Mouse (Mus musculus) neutrophil, adult 59 days (primary cell): ENCODE results near the gene Pemt. TPM values are rescaled to one million over a fixed set of nuclear protein-coding genes. Genes with fewer than 3 reads are reported as not detected.

ENCODE experiments used
- total RNA-seq, 2 experiments: library from RNA; stranded (reverse); gene quantifications; 1 replicate in 1 of 2; 2 replicates in 1 of 2; pipeline ENCODE4 v1.2.4; 2023

Gene Pemt
- 1 to 10 TPM; 1.6 to 2.3 TPM for total RNA-seq

DNA sequence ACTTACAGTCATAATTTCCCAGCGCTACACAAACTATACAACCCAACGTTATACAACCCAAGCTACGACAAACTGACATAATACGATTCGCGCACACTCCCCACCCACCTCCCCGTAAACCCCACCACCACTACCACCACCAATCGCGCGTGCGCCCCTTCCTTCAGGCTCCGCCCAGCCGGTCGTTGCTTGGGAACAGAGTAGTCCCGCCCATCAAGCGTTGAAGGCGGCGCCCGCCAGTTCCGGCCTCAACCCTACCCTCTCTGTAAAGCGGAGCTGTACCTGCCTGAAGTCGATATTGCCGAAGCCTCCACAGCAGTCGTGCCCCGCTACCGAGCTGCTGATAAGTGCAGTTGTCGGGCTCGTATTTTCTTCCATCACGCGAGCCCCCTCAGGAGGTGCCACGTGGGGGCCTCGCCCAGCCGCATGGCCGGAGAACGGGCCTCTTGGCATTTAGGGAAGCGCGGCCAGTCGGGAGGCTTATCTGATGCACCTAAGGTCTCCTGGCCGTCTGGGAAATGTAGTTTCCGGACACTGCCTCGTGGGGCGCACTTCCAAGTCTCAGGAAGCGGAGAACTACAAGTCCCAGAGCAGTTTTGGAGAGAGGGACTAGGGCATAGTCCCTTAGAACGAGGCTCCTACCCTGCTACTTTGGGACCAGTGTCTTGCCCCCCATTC lies at the start of gene Pemt:
Pemt (minus strand) TSS at position 432 of the 678 bp plus-strand sequence.

DNA sequence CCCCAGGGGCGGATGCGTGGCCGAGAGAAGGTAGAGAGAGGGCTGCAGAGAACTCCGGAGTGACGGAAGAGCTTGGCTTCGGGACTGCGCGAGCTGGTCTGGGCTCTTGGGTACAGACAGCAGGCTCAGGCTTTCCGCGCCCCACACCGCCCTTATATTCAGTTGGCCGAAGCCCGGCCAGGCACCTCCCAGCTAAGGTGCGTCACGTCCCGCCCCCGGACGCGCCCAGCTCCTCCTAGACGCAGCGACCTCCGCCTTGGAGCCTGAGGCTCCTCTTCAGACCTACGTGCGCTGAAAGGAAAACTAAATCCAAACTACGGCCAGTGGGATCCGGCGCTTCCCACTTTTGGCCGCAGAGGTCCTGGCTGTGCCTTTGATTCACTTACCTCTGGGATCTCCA lies 81.5 kb downstream of the Pemt start, which contains the start of gene Rasd1:
Rasd1 (minus strand) TSS at position 127 of the 400 bp plus-strand sequence.

DNA sequence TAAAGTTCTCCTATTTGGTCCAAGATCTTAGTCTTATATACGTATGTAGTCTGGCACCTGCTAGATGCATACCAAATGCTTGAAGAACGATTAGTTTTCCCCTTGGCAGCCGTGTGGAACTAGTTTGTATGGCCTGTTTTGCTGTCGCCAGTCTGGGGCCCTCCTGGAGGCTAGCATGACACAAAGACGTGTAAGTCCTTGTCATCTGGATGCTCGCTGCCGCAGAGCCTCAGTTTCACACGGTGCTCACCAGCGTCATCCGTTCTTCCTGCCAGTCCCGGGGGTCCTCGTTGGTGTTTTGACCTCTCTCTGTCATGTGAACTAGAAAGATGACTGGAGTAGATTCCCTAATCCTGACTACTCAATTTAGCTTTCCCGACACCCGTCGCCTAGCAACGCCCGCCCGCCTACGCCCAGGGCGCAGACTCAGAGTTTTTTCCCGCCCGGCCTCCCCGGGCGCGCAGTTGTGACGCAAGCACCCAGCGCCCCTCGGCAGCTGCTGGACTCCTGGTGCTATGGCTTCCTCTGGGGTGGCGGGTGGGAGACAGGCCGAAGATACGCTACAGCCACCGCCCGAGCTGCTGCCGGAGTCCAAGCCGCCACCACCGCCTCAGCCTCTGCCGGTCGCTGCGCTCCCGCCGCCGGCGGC lies 98.4 kb downstream of the Pemt start, which contains the start of gene Med9:
Med9 (plus strand) TSS at position 455 of the 649 bp plus-strand sequence.

Other genes starting within 250 kb of the Pemt start
- gene Flcn, start 236.5 kb downstream of the Pemt start, total RNA-seq: 10 to 100 TPM; 36.0 to 52.2 TPM
- 1 to 10 TPM; 5.4 to 7.2 TPM for gene Nt5m, start 207.0 kb downstream of the Pemt start, total RNA-seq
- 10 to 100 TPM; 47.1 to 51.5 TPM for gene Cops3, start 206.7 kb downstream of the Pemt start, total RNA-seq
- gene Med9, start 98.3 kb downstream of the Pemt start, total RNA-seq: 1 to 10 TPM; 5.2 to 6.6 TPM
- gene Rasd1, start 81.5 kb downstream of the Pemt start, total RNA-seq: under 1 TPM in 1 of 2 experiments, not detected in 1; 0.22 TPM
- 10 to 100 TPM; 23.4 to 23.6 TPM for gene Rai1, start 58.5 kb upstream of the Pemt start, total RNA-seq
- gene Srebf1, start 176.1 kb upstream of the Pemt start, total RNA-seq: 10 to 100 TPM; 47.3 to 50.4 TPM